Mouse (Mus musculus): Measurements from ENCODE around the gene Pik3c2g. TPM values are rescaled to one million over a fixed set of nuclear protein-coding genes. Genes with fewer than 3 reads are reported as not detected.

Pik3c2g gene
- total RNA-seq, 2 experiments from 2014 or later = 0.27 to 0.69 TPM

Other genes starting within 250 kb of the Pik3c2g start
- not detected for gene Rergl, start 85.2 kb upstream of the Pik3c2g start, total RNA-seq (2021)